Mouse (Mus musculus): ENCODE data around the gene Tgm2. TPM values are rescaled to one million over a fixed set of nuclear protein-coding genes. Genes with fewer than 3 reads are reported as not detected.

Tgm2 gene
- polyA plus RNA-seq, 1 experiment from 2014 or later, result 19.9 TPM

- Histone ChIP-seq H3K4me1 (ENCODE audit: control insufficient read depth, insufficient read depth, low read length) (no peaks in the 10 kb centered on the region), H3K9ac (ENCODE audit: low read depth, low read length) (no peak overlapping the region), H3K27me3 (replicated peaks; ENCODE audit: control insufficient read depth, insufficient read depth, low read length) (no peaks in the 10 kb centered on the region), H3K4me3 (ENCODE audit: low read depth, low read length) (no peak overlapping the region), H3K9me3 (ENCODE audit: control insufficient read depth, low read length) (no peaks in the 10 kb centered on the region), H3K27ac (replicated peaks; ENCODE audit: low read depth, low read length) (no peak overlapping the region), H3K4me2 (ENCODE audit: low read depth, low read length) (no peak overlapping the region), H3K36me3 (ENCODE audit: control insufficient read depth, insufficient read depth, low read length) (no peaks in the 10 kb centered on the region)
- ATAC-seq (ENCODE audit: low read depth) (no peak), DNase-seq (ENCODE audit: low spot score) (no peak)
- WGBS, result 68% methylated on average over 6 of the region's 6 CpGs
Measured at GRCm38 (mm10) chr2:158161761-158162160, 15.5 kb upstream of the Tgm2 start.

GRCm38 (mm10) chr2:158159376-158160235, 13.4 kb upstream of the Tgm2 start:
- no peak overlapping the region for H3K9ac ChIP-seq (ENCODE audit: low read depth, low read length)
- no peak for ATAC-seq (ENCODE audit: low read depth)
- H3K27me3 ChIP-seq (replicated peaks; ENCODE audit: control insufficient read depth, insufficient read depth, low read length), result no peaks in the 10 kb centered on the region
- no peak overlapping the region for H3K27ac ChIP-seq (replicated peaks; ENCODE audit: low read depth, low read length)
- no peaks in the 10 kb centered on the region for H3K4me1 ChIP-seq (ENCODE audit: control insufficient read depth, insufficient read depth, low read length)
- H3K4me3 ChIP-seq (ENCODE audit: low read depth, low read length), result no peak overlapping the region
- 0 out of 2 replicates have a peak overlapping the region, but pooled peaks have one; percentile 7 for H3K4me2 ChIP-seq (ENCODE audit: low read depth, low read length)
- no peak for DNase-seq (ENCODE audit: low spot score)
- H3K9me3 ChIP-seq (ENCODE audit: control insufficient read depth, low read length), result no peaks in the 10 kb centered on the region
- 52% methylated on average over 7 of the region's 7 CpGs for WGBS
- H3K36me3 ChIP-seq (ENCODE audit: control insufficient read depth, insufficient read depth, low read length), result no peaks in the 10 kb centered on the region

- no peak overlapping the region for H3K27ac ChIP-seq (replicated peaks; ENCODE audit: low read depth, low read length)
- H3K36me3 ChIP-seq (ENCODE audit: control insufficient read depth, insufficient read depth, low read length), result no peaks in the 10 kb centered on the region
- H3K4me3 ChIP-seq (ENCODE audit: low read depth, low read length), result no peak overlapping the region
- WGBS, result 60% methylated on average over 8 of the region's 8 CpGs
- no peak for DNase-seq (ENCODE audit: low spot score)
- H3K9ac ChIP-seq (ENCODE audit: low read depth, low read length), result no peak overlapping the region
- no peak overlapping the region for H3K4me2 ChIP-seq (ENCODE audit: low read depth, low read length)
- peaks cover 16% of the 10 kb centered on the region; the same call in 1 of the 2 replicates for H3K4me1 ChIP-seq (ENCODE audit: control insufficient read depth, insufficient read depth, low read length)
- no peaks in the 10 kb centered on the region for H3K9me3 ChIP-seq (ENCODE audit: control insufficient read depth, low read length)
- ATAC-seq (ENCODE audit: low read depth), result no peak
- no peaks in the 10 kb centered on the region for H3K27me3 ChIP-seq (replicated peaks; ENCODE audit: control insufficient read depth, insufficient read depth, low read length)
Measured at GRCm38 (mm10) chr2:158157654-158158053, 11.4 kb upstream of the Tgm2 start.

GRCm38 (mm10) chr2:158156487-158156886, 10.3 kb upstream of the Tgm2 start:
- ATAC-seq (ENCODE audit: low read depth) (no peak), DNase-seq (ENCODE audit: low spot score) (no peak)
- Histone ChIP-seq H3K9ac (ENCODE audit: low read depth, low read length) (no peak overlapping the region), H3K4me2 (ENCODE audit: low read depth, low read length) (no peak overlapping the region), H3K4me1 (ENCODE audit: control insufficient read depth, insufficient read depth, low read length) (peaks cover 20% of the 10 kb centered on the region; the same call in 1 of the 2 replicates), H3K4me3 (ENCODE audit: low read depth, low read length) (no peak overlapping the region), H3K9me3 (ENCODE audit: control insufficient read depth, low read length) (no peaks in the 10 kb centered on the region), H3K36me3 (ENCODE audit: control insufficient read depth, insufficient read depth, low read length) (no peaks in the 10 kb centered on the region), H3K27ac (replicated peaks; ENCODE audit: low read depth, low read length) (no peak overlapping the region), H3K27me3 (replicated peaks; ENCODE audit: control insufficient read depth, insufficient read depth, low read length) (no peaks in the 10 kb centered on the region)
- 87% methylated on average over 9 of the region's 9 CpGs for WGBS

GRCm38 (mm10) chr2:158155615-158156014, 9.4 kb upstream of the Tgm2 start:
- WGBS, result 76% methylated on average over 2 of the region's 2 CpGs
- H3K4me2 ChIP-seq (ENCODE audit: low read depth, low read length), result no peak overlapping the region
- no peak for DNase-seq (ENCODE audit: low spot score)
- no peaks in the 10 kb centered on the region for H3K27me3 ChIP-seq (replicated peaks; ENCODE audit: control insufficient read depth, insufficient read depth, low read length)
- H3K9ac ChIP-seq (ENCODE audit: low read depth, low read length), result no peak overlapping the region
- H3K9me3 ChIP-seq (ENCODE audit: control insufficient read depth, low read length), result no peaks in the 10 kb centered on the region
- no peak overlapping the region for H3K4me3 ChIP-seq (ENCODE audit: low read depth, low read length)
- no peak overlapping the region for H3K27ac ChIP-seq (replicated peaks; ENCODE audit: low read depth, low read length)
- no peak for ATAC-seq (ENCODE audit: low read depth)
- H3K36me3 ChIP-seq (ENCODE audit: control insufficient read depth, insufficient read depth, low read length), result no peaks in the 10 kb centered on the region
- H3K4me1 ChIP-seq (ENCODE audit: control insufficient read depth, insufficient read depth, low read length), result peaks cover 20% of the 10 kb centered on the region; the same call in 1 of the 2 replicates

GRCm38 (mm10) chr2:158155101-158155500, 8.9 kb upstream of the Tgm2 start:
- H3K4me3 ChIP-seq (ENCODE audit: low read depth, low read length), result no peak overlapping the region
- no peak for ATAC-seq (ENCODE audit: low read depth)
- DNase-seq (ENCODE audit: low spot score), result no peak
- no peaks in the 10 kb centered on the region for H3K9me3 ChIP-seq (ENCODE audit: control insufficient read depth, low read length)
- no peaks in the 10 kb centered on the region for H3K36me3 ChIP-seq (ENCODE audit: control insufficient read depth, insufficient read depth, low read length)
- H3K4me2 ChIP-seq (ENCODE audit: low read depth, low read length), result no peak overlapping the region
- H3K27ac ChIP-seq (replicated peaks; ENCODE audit: low read depth, low read length), result no peak overlapping the region
- 81% methylated on average over 7 of the region's 7 CpGs for WGBS
- H3K4me1 ChIP-seq (ENCODE audit: control insufficient read depth, insufficient read depth, low read length), result peaks cover 20% of the 10 kb centered on the region; the same call in 1 of the 2 replicates
- no peaks in the 10 kb centered on the region for H3K27me3 ChIP-seq (replicated peaks; ENCODE audit: control insufficient read depth, insufficient read depth, low read length)
- no peak overlapping the region for H3K9ac ChIP-seq (ENCODE audit: low read depth, low read length)

- DNase-seq (ENCODE audit: low spot score), result no peak
- H3K9ac ChIP-seq (ENCODE audit: low read depth, low read length), result no peak overlapping the region
- H3K4me2 ChIP-seq (ENCODE audit: low read depth, low read length), result no peak overlapping the region
- 51% methylated on average over 8 of the region's 8 CpGs for WGBS
- H3K4me1 ChIP-seq (ENCODE audit: control insufficient read depth, insufficient read depth, low read length), result peaks cover 20% of the 10 kb centered on the region; the same call in 1 of the 2 replicates
- no peaks in the 10 kb centered on the region for H3K9me3 ChIP-seq (ENCODE audit: control insufficient read depth, low read length)
- no peaks in the 10 kb centered on the region for H3K27me3 ChIP-seq (replicated peaks; ENCODE audit: control insufficient read depth, insufficient read depth, low read length)
- H3K4me3 ChIP-seq (ENCODE audit: low read depth, low read length), result no peak overlapping the region
- H3K27ac ChIP-seq (replicated peaks; ENCODE audit: low read depth, low read length), result no peak overlapping the region; the same call in 1 of the 2 replicates
- H3K36me3 ChIP-seq (ENCODE audit: control insufficient read depth, insufficient read depth, low read length), result no peaks in the 10 kb centered on the region
- ATAC-seq (ENCODE audit: low read depth), result no peak
Measured at GRCm38 (mm10) chr2:158154641-158155040, 8.4 kb upstream of the Tgm2 start.

- Histone ChIP-seq H3K9me3 (ENCODE audit: control insufficient read depth, low read length) (no peaks in the 10 kb centered on the region), H3K27ac (replicated peaks; ENCODE audit: low read depth, low read length) (peak overlapping the region; percentile 68), H3K36me3 (ENCODE audit: control insufficient read depth, insufficient read depth, low read length) (no peaks in the 10 kb centered on the region), H3K4me3 (ENCODE audit: low read depth, low read length) (peak overlapping the region; percentile 37), H3K9ac (ENCODE audit: low read depth, low read length) (peak overlapping the region; percentile 60), H3K27me3 (replicated peaks; ENCODE audit: control insufficient read depth, insufficient read depth, low read length) (no peaks in the 10 kb centered on the region), H3K4me1 (ENCODE audit: control insufficient read depth, insufficient read depth, low read length) (peaks cover 20% of the 10 kb centered on the region; the same call in 1 of the 2 replicates), H3K4me2 (ENCODE audit: low read depth, low read length) (peak overlapping the region; percentile 75)
- under 1% methylated on average over 22 of the region's 22 CpGs for WGBS
- DNase-seq (ENCODE audit: low spot score) (peak; percentile 89), ATAC-seq (ENCODE audit: low read depth) (peak; percentile 77)
Measured at GRCm38 (mm10) chr2:158153728-158154343, 7.6 kb upstream of the Tgm2 start.

Measured in embryonic facial prominence, embryonic 14.5 days (tissue).